Mouse (Mus musculus) brain, embryonic 18.5 days (tissue): ENCODE results near the gene Tm2d1.

ENCODE experiments used
- DNase-seq: peaks from one replicate; pipeline ENCODE4 v3.0.0-alpha.2; 2012; ENCODE audit warnings: low read depth, low spot score

The Tm2d1 gene

GRCm38 (mm10) chr4:98322223-98322622, 60.9 kb downstream of the Tm2d1 start:
- DNase-seq = peak; percentile 80

GRCm38 (mm10) chr4:98321371-98322111, 61.6 kb downstream of the Tm2d1 start:
- DNase-seq = peak; percentile 37

GRCm38 (mm10) chr4:98318769-98319168, 64.3 kb downstream of the Tm2d1 start:
- DNase-seq = no peak

- DNase-seq = no peak
Measured at GRCm38 (mm10) chr4:98317149-98317548, 66.0 kb downstream of the Tm2d1 start.
